In the genomic region with DNA sequence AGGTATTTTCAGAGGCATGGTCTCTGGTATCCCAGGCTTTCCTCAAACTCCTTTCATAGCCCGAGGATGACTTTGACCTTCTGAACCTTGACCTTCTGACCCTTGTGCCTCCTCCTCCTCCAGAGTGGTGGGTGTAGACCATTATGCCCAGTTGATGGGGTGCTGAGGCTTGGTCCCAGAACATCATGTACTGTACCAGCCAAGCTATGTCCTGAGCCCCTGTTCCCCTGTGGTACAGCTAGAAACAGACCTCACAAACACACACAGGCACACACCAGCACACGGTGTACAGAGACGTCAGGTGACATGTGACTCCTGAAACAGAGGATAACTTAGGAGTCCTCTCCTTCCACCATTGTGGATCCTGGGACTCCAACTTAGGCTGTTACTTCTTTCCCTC, we compare ENCODE assay signal across 13 mouse cellular contexts.
"Had no signal": no experiment of that assay in that cellular context is flagged by ENCODE, and none has a peak within 500 bp of the region (broad histone marks: within the 10 kb centered on the region; RNA-seq: fewer than 3 reads in every experiment).

No protein-coding gene starts in this region.

- H3K9ac ChIP-seq: intestine, embryonic 15.5 days; midbrain, embryonic 12.5 days; neural tube, embryonic 13.5 days had no signal

- H3K4me1 ChIP-seq: midbrain, embryonic 12.5 days; neural tube, embryonic 13.5 days had no signal

- ATAC-seq: intestine, embryonic 15.5 days; midbrain, embryonic 16.5 days had no signal

- H3K36me3 ChIP-seq: intestine, embryonic 15.5 days; midbrain, embryonic 12.5 days; neural tube, embryonic 13.5 days had no signal

- H3K4me3 ChIP-seq: intestine, embryonic 15.5 days; layer of hippocampus, adult 2 months; left cerebral cortex, adult 2 months; limb, embryonic 10.5 days; midbrain, embryonic 12.5 days; neural tube, embryonic 13.5 days had no signal

- H3K27me3 ChIP-seq: intestine, embryonic 15.5 days; neural tube, embryonic 13.5 days had no signal

- H3K27ac ChIP-seq: intestine, embryonic 15.5 days; layer of hippocampus, adult 2 months; left cerebral cortex, adult 2 months; limb, embryonic 10.5 days; midbrain, embryonic 12.5 days; neural tube, embryonic 13.5 days had no signal

- DNase-seq: retina, postnatal 1 day; right cerebral cortex, postnatal 4 days; spleen, adult 18-20 months; thymus, adult 18-20 months; thymus, postnatal 25 days had no signal

- H3K9me3 ChIP-seq: intestine, embryonic 15.5 days; limb, embryonic 10.5 days; midbrain, embryonic 12.5 days; neural tube, embryonic 13.5 days had no signal

- H3K4me2 ChIP-seq: intestine, embryonic 15.5 days; liver, embryonic 11.5 days; midbrain, embryonic 12.5 days; neural tube, embryonic 13.5 days had no signal
